Mouse (Mus musculus) common myeloid progenitor, adult 5-6 weeks (primary cell): ENCODE measurements around the gene Dync1li1. TPM values are rescaled to one million over a fixed set of nuclear protein-coding genes. Genes with fewer than 3 reads are reported as not detected.
A peak's percentile ranks its signal among the peaks of the same experiment; 100 is the strongest.

Experiments
- ATAC-seq: replicated peaks from 2 replicates; pipeline ENCODE4 v1.8.0; 2016; ENCODE audit warnings: low read depth, mild to moderate bottlenecking, moderate TSS enrichment, inconsistent platforms; ENCODE audit not compliant: poor library complexity, severe bottlenecking
- total RNA-seq: library from RNA; stranded (forward); fragments of 200-1000, 187-1606 nt; gene quantifications from 2 replicates; pipeline ENCODE4 v1.2.3, GENCODE M21; 2017

Gene Dync1li1
- 35.9 and 44.7 TPM in 2 replicates for total RNA-seq

DNA sequence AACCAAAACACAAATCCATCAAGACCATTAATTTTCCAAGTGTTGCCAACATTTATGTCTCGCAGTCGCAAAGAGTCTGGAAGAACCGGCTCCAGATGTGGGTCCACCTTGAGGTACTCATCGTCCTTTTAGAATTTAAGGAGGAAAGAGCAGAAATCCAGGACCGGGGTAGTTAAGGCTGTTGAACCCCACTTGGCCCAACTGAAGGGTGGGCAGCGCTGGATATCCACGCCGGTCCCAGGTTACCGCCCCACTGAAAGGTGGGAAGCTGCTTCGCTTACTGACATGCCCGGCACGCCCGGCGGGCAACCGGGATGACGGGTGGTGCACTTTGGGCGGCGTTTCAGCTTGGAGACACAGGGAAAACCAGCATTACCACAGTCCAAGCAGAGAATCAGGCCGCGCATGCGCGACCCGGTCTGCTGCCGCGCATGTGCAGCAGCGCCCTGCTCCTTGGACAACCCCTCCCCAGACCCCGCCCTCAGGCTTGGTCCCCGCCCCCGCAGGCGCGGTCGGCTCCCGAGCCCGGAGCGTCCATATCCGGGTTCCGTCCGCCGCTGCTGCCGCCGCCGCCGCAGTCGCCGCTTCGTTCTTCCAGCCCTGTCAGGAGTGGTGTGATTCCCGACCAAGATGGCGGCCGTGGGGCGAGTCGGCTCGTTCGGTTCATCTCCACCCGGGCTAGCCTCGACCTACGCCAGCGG is at the start of gene Dync1li1:
Gene Dync1li1, plus strand, starts transcription at position 539 of the 701 bp plus-strand sequence.
- peak; percentile 90 for ATAC-seq

DNA sequence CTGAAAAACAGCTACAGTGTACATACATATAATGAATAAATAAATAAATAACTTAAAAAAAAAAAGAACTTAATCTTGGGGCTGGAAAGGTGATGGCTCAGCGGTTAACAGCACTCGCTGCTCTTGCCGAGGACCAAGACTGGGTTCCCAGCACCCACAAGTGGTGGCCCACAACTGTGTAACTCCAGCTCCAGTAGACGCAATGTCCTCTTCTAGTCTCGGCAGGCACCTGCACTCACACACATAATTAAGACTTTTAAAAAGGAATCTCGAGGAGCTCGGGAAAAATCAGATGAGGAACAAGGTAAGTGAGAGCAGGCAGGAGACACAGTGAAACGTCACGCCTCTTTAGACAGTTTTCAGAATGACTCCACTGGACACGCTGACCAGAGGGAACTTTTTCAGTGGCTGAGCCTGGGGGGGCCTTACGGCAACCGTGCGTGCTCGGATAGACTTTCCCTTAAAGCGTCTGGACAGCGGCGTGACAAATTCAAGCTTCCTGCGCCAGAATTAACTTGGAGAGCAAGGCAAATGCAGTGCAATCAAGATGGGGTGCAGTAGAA is 49.3 kb upstream of the Dync1li1 start:
- ATAC-seq, result no peak

DNA sequence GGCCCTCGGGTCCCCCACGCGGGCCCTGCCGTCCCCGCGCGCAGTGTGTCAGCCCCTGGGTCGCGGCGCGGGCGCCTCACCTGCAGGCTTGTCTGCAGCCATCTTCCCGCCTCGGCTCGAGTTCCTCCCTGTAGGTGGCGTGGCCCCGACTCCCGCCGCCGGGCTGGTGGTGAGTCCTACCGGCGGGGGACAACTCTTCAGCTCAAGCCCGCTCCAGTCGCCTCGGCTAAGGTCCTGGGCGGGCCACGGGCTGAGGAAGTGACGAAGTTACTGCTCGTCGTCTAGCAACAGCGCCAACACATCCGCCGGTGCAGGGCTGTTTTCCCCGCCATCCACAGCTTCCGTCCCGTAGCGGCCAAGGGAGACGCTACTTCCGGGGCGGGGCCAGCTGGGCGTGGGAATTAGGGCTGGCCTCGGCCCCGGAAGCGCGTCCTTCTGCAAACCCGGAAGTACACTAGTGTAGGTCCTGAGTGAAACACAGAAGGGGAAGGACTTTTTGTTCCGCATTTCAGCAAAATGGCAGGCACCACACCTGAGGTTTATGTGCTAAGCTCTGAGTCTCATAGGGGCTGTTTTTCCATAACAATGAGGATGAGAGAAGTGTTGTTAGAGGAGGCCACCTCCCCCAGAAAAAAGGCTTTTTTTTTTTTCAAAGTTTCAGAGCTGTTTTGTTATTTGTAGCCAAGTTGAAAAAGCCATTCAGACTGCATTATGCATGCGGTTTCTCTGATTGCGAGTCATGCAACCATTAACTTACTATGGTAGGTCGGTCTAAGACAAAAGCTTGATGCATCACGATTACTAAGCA is 48.5 kb upstream of the Dync1li1 start, which contains the start of gene Cnot10:
Gene Cnot10, minus strand, starts transcription at position 346 of the 808 bp plus-strand sequence.
- peak; percentile 99 for ATAC-seq

DNA sequence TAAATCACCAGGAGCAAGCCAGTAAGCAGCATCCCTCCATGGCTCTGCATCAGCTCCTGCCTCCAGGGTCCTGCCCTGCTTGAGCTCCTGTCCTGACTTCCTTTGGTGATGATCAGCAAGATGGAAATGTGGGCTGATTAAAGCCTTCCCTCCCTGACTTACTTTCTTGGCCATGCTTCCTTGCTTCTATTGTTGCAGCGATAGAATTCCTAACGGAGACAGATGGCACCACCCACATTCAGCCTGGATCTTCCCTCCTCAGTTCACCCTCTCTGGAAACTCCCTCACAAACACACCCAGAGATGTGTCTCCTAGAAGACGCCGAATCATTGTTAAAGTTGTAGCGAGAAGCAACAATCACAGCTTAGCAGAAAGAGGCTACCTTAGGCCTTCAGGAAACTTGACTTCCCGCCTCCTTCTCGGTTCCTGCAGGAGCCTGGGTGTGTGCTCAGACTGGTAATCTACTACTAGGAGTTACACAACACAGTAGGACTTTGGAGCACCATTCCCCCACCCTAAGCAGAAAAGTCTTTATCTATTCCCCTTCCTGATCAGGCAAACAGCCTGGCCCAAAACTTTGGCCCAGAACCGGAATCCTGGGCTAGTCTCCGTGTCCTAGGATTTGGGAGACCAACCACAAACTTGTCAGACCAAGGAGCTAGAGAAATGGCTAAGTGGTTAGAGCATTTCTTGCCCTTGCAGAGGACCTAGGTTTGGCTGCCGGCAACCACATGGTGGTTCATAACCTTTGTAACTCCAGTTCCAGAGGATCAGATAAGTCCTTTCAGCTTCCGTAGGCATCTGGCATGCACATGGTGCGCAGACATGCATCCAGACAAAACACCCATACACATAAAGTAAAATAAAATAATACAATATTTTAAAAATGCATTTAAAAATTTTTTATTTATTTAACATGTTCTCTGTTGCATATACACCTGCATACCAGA is 41.8 kb upstream of the Dync1li1 start:
- no peak for ATAC-seq

DNA sequence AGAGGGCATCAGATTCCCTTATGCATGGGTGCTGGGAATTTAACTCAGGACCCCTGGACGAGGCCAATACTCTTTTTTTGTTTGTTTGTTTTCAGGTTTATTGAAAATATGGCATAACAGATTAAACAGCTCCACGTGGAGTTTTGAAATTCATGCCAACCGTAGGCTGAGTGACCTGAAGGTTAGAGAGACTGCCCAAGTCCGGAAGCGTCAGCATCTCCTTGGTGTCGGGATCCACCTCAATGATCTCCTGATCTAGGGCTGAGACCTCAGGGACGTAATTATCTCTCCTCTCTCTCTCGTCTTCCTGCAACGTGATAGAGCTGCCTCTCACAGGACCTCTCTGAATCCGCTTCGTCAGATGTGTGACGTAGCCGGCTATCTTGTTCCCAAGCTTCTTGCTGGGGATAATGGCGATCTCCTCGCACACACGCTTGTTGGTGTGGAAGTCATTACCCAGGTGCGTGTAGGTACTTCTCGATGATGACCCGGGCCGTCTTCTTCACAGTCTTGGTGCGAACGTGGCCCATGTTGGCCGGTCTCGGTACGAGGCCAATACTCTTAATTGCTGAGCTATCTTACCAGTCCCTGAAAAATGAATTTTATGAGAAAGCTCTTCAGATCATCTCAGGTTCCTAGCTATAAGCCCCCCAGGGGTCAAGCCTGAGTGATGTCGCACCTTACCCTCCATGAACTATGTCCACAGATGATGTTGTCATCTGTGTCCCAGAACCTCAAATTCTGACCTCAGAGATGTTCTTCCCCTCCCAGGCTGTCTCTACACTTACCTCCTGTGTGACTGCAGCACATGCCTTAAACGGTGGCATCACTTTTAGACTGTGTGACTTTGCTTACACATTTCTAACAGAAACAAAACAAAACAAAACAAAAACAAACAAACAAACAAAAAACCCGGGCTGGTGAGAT is 40.8 kb upstream of the Dync1li1 start:
- ATAC-seq, result no peak

DNA sequence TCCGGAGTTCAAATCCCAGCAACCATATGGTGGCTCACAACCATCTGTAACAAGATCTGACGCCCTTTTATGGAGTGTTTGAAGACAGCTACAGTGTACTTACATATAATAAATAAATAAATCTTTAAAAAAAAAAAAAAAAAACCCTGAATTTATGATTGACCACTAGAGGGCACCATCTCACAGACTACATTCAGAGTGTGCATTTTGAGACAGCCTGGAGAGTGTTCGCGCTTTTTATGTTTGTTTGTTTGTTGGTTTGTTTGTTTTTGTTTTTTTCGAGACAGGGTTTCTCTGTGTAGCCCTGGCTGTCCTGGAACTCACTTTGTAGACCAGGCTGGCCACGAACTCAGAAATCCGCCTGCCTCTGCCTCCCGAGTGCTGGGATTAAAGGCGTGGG is 40.1 kb upstream of the Dync1li1 start:
- peak; percentile 61; the same call in 1 of the 2 replicates for ATAC-seq

DNA sequence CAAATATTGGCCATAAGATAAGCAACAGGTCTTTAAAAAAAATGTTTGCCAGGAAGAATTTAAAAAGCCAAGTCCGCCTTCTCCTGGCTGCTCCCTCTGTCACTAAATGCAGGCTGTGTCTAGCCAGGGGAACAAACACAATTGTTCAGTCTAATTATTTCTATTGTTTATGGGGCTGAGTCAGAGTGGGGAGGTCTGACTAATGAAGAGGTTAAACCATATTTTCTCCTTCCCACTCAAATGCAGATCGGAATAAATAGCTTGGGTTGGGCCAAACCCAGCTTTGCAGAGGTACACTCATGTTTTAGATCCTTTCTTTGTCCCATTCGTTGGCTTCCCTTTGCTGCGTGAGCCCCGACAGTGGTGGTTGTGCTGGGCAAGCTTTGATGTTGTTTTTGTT is 39.2 kb upstream of the Dync1li1 start:
- no peak for ATAC-seq

DNA sequence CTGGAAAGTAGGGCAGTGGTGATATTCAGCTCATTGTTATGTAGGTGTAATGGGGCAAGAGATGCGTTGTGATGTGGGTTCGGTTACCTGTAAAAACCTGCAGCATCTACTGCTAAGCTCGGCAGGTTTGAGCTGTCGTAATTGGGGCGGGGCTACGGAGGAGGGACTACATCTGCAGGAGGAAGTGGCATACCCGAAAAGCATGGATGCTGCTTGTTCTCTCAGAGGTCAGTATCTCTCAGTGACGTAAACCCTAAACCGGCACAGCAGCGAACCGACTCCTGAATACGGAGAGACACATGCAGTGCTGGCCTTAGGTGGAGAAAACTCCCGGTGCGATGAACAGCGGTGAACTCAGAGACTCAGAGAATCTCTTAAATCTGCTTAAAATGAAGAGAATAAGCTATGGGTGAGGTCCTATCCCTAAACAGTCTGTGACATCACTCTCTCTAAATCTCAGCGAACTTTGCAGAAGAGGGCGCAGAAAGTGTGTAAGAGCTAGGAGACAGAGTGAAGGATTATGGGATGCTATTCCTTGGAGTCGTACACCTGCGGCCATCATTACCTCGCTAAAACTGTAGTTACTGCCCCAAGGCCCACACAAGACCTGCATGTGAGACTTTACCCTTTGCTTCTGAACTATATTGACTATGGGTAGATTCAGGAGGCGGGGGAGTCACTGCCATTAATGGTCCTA is 37.5 kb upstream of the Dync1li1 start:
- peak; percentile 76 for ATAC-seq

DNA sequence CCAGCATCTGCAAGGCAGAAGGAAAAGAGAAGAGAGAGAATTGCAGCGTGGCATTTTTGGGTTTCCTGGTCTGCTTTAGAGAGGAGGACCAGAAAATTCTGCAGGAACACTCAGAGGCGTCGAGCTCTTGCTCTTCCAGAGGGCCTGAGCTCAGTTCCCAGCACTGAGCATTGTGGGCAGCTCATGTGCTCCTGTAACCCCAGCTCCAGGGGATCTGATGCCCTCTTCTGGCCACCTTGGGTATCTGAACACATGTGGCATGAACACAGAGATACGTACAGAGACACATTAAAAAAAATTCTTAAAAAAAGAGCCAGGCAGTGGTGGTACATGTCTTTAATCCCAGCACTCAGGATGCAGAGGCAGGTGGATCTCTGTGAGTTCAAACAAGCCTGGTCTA is 33.2 kb upstream of the Dync1li1 start:
- no peak for ATAC-seq

DNA sequence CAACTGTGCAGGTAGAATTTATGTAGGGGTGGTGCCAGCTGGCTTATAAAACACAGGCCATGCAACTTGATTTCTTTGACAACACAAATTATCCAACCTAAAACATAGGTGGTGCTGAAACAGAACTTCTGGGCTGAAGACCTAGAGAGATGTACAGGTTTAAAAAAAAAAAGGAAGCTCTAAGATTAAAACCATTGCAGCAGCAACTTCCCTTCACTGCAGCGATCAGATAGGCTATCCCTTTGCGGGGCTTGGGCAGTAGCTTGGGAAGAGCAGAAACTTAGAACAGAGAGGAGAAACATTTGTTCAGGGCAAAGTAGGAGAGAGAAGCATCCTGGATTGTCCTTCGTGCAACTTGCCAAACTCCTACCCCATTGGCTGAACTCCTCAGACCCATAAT is 31.9 kb upstream of the Dync1li1 start:
- ATAC-seq, result 0 out of 2 replicates have a peak, but pooled peaks have one; percentile 39

DNA sequence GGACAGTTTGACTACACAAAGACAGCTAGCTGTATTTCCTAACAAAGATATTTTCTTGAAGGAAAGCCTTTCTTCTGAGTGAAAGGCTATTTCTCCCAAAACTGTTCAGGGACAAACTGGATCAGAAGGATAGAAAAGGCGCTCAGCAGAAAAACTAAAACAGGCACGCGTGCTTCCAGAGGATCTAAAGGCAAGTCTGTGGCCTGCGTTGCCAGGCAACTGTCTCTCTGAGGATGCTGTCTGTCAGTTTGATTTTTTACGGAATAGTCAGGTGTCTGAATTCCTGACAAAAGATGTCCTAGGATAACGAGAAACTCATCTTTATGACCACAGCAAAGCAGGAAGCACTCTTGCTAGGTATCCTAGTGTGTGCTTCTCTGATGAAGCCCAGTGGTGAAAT is 28.1 kb upstream of the Dync1li1 start:
- ATAC-seq, result no peak

DNA sequence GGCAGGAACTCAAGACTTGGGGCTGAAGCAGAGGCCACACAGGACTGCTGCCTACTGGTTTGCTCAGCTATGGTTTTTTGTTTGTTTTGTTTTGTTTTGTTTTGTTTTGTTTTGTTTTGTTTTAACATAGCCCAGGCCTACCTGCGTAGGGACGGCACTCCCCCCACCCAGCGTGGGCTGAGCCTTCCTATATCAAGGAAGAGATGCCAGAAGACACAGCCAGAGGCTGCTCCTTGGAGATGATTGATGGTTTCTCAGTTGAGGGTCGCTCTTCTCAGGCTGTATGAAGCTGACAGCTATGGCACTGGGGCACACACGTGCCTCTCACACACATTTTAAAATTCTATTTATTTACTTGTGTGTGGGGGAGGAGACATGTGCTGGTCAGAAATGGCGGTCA is 27.6 kb upstream of the Dync1li1 start:
- ATAC-seq, result no peak

DNA sequence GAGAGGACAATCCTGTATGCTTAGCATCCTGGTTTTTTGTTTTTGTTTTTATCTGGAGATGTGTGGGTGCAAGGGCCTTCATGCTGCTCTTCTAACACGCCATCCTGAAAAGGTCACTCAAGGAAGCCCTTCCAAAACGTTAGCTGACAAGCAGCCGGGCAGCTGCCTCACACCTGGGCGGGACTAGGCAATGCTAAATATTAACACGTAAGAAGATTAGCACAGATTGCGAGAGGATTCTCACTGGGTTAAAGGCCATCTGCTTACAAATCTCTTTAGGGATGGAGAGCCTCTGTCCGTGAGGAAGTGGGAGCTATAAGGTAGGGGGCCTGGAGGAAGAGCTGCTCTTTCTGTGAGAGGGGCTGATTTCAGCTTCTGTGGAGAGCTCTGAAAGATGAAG is 26.6 kb upstream of the Dync1li1 start:
- ATAC-seq, result no peak

DNA sequence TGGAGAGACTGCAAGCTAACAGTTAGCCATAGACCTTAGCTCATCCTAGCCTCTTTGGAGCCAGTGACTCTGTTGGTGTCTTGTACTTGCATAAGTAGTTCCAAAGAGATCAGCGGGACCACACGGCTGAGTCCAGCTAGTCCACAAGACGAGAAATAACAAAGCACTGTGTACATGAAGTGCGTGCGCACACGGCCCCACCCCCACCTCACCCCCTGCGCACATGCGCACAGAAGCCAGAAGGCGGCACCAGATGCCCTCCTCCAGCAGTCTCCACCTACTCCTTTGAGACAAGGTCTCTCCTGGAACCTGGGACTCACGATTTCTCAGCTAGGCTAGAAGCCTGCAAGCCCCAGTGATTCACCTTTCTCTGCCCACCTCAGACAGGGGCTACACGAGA is 24.8 kb upstream of the Dync1li1 start:
- ATAC-seq, result no peak

DNA sequence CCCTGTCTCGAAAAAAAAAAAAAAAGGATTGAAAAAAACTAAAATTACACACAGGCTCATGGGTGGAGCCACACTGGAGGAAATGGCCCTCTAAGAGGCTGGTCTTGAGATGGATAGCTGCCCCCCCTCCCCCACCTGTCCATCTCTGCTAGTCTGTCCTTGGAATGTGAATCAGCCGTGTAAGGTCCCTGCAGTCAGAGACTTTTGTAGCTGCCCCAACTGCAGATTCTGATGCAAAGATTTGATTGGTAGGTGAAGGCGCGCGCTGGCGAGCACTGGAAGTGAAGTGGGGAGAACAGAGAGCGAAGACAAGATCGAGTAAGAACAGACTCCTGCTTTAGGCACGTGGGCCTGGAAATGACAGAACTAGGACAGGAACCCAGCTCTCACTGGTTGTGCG is 21.7 kb upstream of the Dync1li1 start:
- no peak for ATAC-seq

DNA sequence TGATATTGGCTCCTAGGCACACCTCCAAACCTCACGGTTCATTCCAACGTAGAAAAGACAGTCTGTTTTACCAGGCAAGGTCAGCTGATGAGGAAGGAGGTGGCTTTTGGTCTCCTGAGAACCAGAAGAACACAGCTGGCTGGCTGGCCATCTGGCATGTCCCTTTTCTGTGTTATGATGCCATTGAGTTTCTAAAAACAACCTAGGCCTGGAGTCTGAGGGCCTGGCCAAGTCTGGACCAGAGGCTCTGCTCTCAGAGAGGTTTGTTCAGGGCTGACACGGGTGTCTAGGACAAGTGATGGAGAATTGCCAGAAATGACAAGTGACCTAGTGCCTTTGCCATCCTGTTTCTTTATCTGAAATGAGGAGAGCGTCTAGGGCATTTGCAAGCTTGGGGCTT is 20.5 kb upstream of the Dync1li1 start:
- ATAC-seq, result no peak

DNA sequence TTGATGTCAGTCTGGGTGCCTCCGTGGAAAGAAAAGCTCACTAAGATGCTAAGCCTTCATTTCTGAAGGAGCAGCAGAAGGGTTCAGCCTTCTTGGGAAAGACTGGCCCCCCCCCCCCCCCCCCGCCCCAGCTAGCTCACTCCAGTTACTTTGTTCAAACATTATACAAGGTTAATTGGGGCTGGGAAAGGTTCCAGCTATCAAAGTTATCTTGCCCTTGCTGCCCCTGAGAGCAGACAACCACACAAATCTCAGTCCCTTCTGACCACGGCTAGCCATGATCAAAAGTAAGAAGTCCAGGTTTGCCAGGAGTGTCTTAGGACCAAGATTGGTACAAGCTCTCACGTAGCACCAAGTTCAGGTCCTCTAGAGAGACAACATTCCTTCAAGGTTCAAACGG is 19.6 kb upstream of the Dync1li1 start:
- ATAC-seq, result no peak

DNA sequence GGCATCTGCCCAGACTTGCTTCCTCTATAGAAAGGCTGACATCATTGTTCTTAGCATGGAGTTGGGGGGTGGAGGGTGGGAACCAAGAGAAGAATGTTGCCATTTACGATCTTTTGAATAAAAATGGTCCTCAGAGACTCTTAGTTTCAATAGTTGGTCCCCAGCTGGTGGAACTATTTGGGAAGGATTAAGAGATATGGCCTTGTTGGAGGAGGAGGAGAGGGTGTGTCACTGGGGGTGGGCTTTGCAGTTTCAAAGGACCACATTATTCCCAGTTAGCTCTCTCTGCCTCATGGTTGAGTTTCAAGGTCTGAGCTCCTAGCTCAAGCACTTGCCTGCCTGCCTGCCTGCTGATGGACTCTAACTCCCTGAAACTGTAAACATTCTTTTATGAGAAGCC is 16.6 kb upstream of the Dync1li1 start:
- no peak for ATAC-seq
